Mouse (Mus musculus) R1 (cell line): ENCODE measurements around the gene Ppara.
"Not testable (repeated sequence)": the region's sequence is repeated elsewhere in the genome, so short reads cannot be mapped to it uniquely, and the experiment has no call there.

Experiments used
- DNase-seq: peaks from one replicate; pipeline ENCODE4 v3.0.0-alpha.2; 2018; ENCODE audit warnings: low read depth, low spot score

Gene Ppara

DNA sequence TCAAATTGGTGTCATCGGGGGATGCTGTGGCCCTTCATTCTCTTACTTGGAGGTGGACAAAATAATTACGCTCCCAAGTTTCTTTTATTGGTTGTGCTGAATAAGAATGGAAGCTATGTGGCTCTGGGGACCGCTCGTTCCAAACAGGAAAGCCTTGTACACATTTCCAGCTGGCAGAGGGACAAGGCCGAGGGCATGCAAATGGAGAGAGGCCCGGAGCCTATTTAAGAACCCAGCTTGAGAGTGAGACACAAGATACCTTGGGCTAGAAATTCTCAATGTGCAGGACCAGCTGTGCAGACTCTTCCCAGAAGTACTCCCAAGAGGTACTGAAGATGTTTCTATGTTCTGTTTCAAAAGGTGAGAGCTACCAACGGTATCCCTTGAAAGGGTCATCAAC, 21.8 kb downstream of the Ppara start:
- no peak for DNase-seq

DNA sequence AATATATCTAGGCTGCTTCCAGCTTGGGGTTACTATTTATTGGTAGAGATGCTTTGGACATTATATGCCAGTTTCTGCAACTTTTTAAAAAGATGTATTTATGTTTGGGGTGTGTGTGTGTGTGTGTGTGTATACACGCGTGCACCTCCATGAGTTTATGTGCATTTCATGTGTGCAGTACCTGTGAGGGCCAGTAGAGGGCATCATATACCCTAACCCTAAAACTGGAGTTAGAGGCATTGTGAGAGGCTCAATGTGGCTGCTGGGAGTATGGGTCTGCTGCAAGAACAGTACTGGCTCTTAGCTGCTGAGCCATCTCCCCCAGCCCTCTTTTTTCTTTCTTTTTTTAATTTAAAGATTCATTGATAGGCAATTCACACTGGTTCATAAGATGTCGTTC, 23.0 kb downstream of the Ppara start:
- peak; percentile 56 for DNase-seq

DNA sequence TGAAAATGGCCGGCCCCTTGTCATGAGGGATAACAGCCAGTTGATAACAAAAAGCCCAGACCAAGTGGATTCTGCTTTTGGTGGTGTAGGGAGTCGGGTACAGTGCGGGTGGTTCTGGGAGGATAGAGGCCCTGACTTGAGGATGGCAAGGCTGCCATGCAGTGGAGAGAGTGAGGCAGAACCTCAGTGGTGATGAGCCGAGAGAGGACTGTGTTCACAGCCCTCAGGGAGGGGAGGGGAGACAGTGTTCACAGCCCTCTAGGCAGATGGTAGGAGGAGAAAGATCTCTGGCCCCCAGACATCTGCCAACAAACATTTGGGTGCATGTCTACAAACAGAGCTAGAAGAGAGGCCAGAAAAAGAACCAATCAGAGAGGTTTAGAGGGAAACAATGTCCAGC, 28.0 kb downstream of the Ppara start:
- no peak for DNase-seq

GRCm38 (mm10) chr15:85765022-85765421, 30.2 kb downstream of the Ppara start:
- DNase-seq: no peak

DNA sequence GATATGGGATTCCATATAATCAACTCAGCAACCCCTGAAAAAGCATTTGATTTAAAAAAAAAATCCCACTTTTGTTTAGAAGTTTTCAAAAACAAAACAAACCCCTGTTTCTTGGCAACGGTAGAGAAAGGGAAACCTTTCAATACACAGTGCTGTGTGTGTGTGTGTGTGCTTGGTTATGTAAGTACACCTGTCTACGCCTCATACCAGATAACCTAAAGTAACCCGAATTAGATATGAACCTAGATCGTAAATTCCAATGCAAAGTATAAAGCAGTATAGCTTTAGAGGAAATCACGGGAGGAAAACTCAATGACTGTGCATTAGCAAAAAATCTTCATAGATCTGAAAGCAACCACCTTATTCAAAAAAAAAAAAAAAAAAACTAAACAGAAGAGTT, 31.9 kb downstream of the Ppara start:
- DNase-seq: no peak

DNA sequence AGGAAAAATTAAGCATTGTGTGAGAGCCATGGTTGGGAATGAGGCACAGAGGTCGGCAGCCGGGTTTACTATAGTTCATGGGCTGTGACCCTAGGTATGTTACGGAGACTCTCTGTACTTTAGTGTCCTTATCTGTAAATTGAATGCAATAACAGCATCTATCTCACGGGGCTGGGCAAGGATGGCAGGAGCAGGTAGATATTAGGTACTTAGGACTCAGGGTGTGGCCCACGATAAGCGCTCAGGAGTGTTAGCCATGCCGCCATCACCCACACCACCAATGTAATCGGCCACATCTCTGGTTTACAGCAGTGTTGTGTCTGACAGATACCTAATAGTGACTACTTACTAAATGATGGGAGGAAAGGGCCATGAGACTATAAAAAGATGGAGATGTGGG, 34.2 kb downstream of the Ppara start:
- DNase-seq: no peak

GRCm38 (mm10) chr15:85771306-85772121, 36.7 kb downstream of the Ppara start:
- DNase-seq: no peak

DNA sequence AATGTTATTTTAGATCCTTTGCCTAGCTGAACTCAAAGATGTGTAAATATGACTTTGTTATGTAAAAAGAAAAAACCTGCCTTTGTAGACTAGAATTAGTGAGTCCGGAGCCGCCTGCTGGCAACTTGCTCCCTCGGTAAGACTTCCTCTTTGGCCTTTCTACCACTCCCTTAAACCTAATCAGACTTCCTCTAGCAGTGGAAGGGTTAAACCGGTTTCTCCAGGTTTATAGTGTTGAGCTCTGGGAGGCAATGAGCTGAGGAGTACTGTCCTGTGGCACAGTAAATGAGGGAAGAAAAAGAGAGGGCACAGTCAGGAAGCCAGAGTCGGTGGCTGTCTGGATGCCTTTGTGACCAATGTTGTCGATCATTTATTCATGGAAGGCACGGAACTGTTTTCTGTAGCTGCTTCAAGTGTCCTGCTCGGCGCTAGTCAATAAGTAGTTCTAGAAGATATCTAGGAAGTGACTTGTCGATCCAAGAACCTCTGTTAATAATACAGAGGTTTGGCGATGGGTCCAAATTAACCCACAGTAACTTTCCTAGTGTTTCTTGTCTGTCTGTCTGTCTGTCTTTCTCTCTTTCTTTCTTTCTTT, 37.5 kb downstream of the Ppara start:
- DNase-seq: no peak

GRCm38 (mm10) chr15:85774419-85774818, 39.6 kb downstream of the Ppara start:
- no peak for DNase-seq

- no peak for DNase-seq
Measured at GRCm38 (mm10) chr15:85775001-85775400, 40.2 kb downstream of the Ppara start.

- no peak for DNase-seq
Measured at GRCm38 (mm10) chr15:85776241-85776640, 41.5 kb downstream of the Ppara start.

- DNase-seq: no peak
Measured at GRCm38 (mm10) chr15:85776771-85777170, 42.0 kb downstream of the Ppara start.

- DNase-seq: not testable (repeated sequence)
Measured at GRCm38 (mm10) chr15:85778891-85779290, 44.1 kb downstream of the Ppara start.

DNA sequence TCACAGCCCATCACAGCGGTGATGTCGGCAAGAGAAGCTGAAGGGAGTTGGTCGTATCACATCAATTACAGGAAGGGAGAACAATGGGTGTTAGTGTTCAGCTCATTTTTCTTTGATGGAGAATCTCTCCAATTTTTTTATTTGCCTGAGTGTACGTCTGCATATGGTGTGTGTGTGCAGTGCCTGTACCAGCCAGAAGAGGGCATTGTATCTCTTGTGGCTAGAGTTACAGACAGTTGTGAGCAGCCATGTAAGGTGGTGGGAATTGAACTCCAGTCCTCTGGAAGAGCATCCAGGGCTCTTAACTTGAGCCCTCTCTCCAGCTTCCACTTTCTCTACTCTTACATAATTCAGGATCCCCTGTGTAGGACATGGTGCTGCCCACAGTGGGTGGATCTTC, 48.4 kb downstream of the Ppara start:
- DNase-seq: peak; percentile 59

- DNase-seq: no peak
Measured at GRCm38 (mm10) chr15:85784341-85784740, 49.6 kb downstream of the Ppara start.

DNA sequence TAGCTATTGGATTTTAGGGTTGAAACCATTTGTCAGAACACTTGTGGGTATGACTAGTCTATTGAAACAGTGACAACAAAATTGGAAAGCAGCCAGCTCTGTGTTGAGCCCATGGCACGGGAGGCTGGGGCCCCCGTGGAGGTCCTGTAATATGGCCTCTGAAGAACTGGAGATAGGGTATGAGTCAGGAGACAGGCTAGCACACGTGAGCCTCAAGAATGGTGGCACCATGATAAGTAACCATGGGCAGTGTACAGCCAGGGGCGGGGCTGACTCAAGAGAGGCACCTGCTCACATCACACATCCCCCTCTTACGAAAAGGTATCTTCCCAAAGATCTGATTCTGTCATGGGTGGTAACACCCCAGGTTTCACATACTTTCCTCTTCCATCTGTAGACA, 51.9 kb downstream of the Ppara start:
- DNase-seq: no peak

DNA sequence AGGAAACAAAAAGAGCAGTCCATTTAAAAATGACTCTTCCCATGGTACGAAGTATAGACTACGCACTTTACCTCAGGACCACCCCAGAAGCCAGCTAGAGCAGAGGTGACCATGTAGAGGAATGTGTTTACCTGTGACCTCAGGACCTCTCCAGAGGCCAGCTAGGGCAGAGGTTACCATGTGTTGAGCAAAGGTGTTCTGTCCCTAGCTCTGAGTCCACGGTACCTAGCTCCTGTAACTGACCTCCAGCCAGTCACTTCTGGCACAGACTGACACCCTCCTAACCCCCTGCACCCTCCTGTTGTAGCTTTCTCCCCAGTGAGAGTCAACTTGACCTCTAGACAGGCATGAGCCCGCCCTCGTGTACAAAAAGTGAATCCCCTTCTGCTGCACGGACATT, 52.7 kb downstream of the Ppara start:
- no peak for DNase-seq

- DNase-seq: no peak
Measured at GRCm38 (mm10) chr15:85788051-85788450, 53.3 kb downstream of the Ppara start.

- DNase-seq: no peak
Measured at GRCm38 (mm10) chr15:85788633-85789032, 53.9 kb downstream of the Ppara start.

DNA sequence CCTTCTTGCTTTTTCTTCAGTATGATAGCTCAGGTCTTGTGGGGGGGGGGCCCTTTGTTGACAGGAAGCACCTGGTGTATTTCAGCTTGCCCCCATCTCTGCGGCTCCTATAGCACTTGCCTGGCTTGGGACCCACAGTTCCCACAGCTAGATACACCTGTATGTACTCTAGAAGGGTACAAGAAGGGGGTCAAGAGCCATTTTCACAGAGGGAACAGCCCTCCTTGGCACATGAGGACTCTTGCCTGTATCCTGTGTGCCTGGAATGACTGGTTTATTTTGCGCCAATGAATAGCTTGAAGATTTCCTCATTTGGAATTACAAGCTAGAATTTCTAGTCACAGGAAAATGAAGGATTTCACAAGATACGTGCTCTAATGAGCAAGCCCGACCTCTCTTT, 56.7 kb downstream of the Ppara start:
- no peak for DNase-seq

DNA sequence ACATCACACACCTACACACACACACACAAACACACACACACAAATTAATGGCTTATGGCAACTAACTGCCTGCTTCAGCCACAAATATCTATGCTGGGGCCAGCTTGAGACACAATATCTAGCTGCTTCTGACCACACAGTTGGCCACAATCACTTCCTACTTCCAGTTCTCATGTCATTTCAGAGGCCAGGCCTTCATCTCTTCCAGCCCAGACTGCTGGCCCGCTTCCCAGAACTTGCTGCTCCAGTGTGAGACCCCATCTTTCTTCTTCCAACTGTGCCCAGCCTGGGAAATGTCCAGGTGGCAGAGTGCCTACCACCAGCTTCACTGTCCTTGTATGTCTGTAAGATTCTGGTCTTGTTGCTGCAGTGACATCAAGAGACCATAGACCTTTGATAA, 58.0 kb downstream of the Ppara start:
- DNase-seq: no peak

DNA sequence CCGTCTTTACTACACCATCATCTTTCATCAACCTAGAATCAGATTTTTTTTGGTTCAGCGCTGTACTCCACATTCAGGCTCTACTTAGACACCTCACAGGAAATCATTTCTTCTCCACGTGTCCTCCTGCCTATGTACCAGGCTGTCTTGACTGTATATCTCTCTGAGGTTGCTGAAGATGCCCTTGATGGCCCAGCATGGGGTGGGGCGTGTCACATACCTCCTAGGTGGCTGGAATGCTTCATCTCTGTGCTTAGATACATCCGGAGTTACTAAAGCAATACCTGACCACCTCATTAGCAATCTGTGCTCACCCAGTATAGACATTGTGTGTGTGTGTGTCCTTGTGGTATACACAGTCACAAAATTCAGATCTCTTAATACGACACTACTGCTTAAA, 60.7 kb downstream of the Ppara start:
- peak; percentile 87 for DNase-seq

GRCm38 (mm10) chr15:85798676-85799075, 63.9 kb downstream of the Ppara start:
- no peak for DNase-seq
